Mouse (Mus musculus) cortical plate, adult 2 months (tissue): ENCODE results near the gene Tas2r143. TPM values are rescaled to one million over a fixed set of nuclear protein-coding genes. Genes with fewer than 3 reads are reported as not detected.

Experiments used
- H3K27ac ChIP-seq: fragments of 200-500 bp; 2 replicates; pipeline ENCODE4 v1.5.1; 2012; ENCODE audit warnings: low read length, control low read depth, inconsistent platforms; ENCODE audit not compliant: insufficient read depth
- H3K4me1 ChIP-seq: fragments of 200-500 bp; 2 replicates; pipeline ENCODE4 v1.6.1; 2011; ENCODE audit warnings: low read length; ENCODE audit not compliant: control insufficient read depth, insufficient read depth
- H3K4me3 ChIP-seq: fragments of 200-500 bp; 2 replicates; pipeline ENCODE4 v1.5.1; 2011; ENCODE audit warnings: mild to moderate bottlenecking, low read length, control low read depth; ENCODE audit not compliant: insufficient read depth
- CTCF ChIP-seq: fragments of 200-500 bp; IDR thresholded peaks from 2 replicates; pipeline ENCODE4 v1.5.1; 2011; ENCODE audit warnings: mild to moderate bottlenecking, control low read depth, low read length; ENCODE audit not compliant: insufficient read depth; ENCODE audit errors: extremely low read depth
- POLR2A ChIP-seq: fragments of 200-500 bp; IDR thresholded peaks from 2 replicates; pipeline ENCODE4 v1.6.1; 2011; ENCODE audit warnings: mild to moderate bottlenecking, low read length, control low read depth; ENCODE audit not compliant: insufficient read depth; ENCODE audit errors: extremely low read depth
- polyA plus RNA-seq: library from polyadenylated mRNA; depleted of rRNA; stranded (reverse); fragments of >200 nt; gene quantifications from 2 replicates; pipeline ENCODE4 v1.2.3, GENCODE M21; 2012

The Tas2r143 gene
- polyA plus RNA-seq, 1 experiment, result 0.13 TPM

DNA sequence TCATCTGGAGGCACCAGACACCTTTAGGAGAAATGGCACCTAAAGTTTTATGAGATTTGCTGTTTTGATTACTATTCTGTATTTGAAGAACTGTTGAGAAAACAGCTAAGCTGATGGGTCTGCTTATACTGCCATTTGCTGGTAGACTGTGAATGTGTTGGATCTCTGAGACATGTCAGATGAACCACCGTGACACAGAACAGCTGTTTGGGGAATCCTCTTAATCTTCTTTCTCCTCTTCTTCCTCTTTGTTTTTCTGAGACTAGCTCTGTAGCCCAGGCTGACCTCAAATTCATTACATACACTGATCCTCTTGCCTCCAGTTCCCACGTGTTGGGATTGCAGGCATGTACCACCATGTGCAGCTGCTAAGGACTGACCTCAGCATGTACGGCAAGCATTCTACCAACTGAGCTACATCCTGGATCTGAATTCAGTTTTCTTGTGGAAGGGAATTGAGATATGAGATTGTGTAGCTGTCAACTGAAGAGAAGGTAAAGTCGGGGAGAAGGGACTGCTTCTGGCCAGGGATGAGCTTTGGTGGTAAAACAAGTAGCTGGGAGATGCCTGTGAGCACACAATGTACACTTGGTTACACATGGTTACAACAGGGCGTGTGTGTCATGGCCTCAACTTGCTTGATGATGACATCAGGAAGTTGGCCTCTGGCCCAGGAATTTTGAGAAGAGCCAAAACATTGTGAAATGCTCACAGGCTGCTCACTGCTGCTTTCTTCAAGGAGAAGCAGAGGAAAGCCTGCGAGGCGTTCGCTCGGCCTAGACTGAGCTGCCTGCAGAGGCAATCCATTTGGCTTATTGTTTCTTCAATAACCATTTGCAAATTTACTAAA is 3.9 kb upstream of the Tas2r143 start:
- TF ChIP-seq CTCF (no peak), POLR2A (no peak)
- H3K4me1 ChIP-seq, result no peaks in the 10 kb centered on the region

DNA sequence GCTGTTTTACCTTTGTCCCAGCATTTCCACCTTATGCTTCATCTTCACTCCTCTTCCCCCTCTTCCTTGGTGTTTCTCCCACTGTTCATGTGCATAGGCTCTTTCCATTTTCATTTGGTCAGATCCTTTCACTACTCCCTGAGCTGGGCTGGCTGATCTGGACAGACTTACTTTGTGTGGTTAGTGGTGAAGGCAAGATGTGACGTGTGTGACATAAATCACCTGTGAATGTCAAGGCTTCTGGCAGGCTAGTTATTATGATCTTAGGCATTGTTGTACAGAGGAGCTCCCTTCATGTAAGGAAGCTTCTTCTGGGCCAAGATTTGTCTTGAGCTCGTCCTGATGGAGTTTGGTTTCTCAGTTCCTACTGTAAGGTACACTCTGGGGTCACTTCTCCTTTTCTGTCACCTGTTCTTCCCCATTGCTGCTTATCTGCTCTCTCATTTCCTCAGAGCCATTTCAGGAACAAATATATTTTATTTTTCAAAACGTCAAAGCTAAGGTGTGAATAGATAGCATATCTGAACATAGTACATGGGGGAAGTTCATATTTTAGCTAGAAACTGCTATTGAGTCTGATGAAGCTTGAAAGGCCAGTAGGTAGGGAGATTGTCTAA is 2.9 kb upstream of the Tas2r143 start:
- Histone ChIP-seq H3K27ac (no peak overlapping the region), H3K4me1 (no peaks in the 10 kb centered on the region), H3K4me3 (no peak overlapping the region)
- TF ChIP-seq CTCF (no peak), POLR2A (no peak)

More for the DNA sequence above, 3.9 kb upstream of the Tas2r143 start:
- H3K4me3 ChIP-seq, result no peak overlapping the region
- H3K27ac ChIP-seq, result no peak overlapping the region

DNA sequence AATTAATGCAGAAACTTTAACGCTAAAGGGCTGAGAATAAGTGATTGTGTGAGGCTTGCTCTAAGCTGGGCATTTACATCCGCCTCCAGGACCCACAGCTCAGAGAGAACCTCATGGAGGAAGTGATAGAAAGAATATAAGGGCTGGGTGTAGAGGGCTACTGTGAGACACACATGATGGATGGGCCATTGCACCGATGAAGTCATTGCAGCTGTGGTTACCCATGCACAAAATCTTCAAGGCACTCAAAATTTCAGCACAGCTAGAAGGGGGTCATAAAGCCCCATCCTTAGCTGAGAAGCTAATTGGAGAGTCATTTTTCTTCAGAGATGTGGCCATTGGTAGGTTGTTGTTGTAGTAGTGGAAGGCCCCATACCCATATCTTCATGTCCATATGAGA is 1.8 kb upstream of the Tas2r143 start:
- TF ChIP-seq CTCF, result no peak
- TF ChIP-seq POLR2A, result no peak
- no peaks in the 10 kb centered on the region for H3K4me1 ChIP-seq
- H3K4me3 ChIP-seq, result no peak overlapping the region
- H3K27ac ChIP-seq, result no peak overlapping the region

DNA sequence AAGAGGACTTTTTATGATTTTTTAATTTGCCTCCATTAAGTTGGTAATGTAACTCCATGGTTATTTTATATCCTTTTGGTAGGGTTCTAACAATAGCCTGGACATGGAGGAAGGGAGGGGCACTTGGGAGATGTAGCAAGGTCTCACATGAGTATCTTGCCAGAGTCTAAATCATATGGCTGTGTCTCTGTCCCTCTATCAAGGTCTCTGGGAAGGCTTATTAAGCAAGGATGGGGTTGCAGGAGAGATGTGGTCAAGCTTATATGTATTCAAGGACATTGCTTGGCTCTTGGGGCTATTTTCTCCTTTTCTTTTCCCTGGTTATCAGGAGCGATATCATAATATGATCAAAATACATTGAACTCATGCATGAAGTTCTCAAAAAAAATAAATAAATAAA is 1.0 kb upstream of the Tas2r143 start:
- Histone ChIP-seq H3K4me3 (no peak overlapping the region), H3K4me1 (no peaks in the 10 kb centered on the region), H3K27ac (no peak overlapping the region)
- TF ChIP-seq CTCF (no peak), POLR2A (no peak)

DNA sequence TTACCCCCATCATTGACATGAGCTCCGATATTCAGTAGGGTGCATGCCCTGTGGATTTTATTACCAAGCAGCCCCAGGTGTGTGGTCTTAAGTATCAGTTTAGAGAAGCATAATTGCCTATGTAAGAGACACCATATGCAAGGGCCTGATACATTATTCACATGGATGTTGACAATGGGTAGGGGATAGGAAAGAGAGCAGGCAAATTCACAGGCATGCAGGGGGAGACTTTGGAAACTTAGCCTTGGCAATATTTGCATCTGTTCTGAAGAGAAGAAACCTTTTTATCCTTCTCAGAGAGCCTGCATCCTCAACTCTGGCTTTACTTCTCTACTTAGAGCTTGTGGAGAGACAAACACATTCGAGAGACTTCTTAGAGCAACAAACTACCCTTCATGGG is 5.1 kb downstream of the Tas2r143 start, which contains the start of gene Tas2r135:
Gene Tas2r135, plus strand, starts transcription at position 301 of the 400 bp plus-strand sequence.
- TF ChIP-seq CTCF (no peak), POLR2A (no peak)

DNA sequence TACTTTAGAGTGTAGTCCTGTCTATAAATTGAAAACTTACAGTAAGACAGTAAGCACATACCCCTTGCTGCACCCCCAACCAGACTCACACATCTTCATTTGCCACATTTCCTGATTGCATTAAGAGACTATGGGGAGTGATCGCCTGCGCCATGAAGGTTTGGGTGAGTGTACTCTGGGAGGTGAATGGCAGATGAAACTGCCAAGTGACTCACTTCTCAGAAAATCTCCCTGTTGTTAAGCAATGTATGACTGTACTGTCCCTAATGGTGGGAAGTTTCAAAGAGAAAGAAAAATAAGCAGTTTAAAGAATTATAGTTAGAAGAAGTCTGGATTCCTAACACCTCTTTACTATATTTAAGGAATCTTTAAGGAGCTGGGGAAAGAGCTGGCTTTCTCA is 19.4 kb downstream of the Tas2r143 start:
- Histone ChIP-seq H3K27ac (no peak overlapping the region), H3K4me3 (no peak overlapping the region), H3K4me1 (no peaks in the 10 kb centered on the region)
- TF ChIP-seq CTCF, result no peak
- no peak for TF ChIP-seq POLR2A

More for the DNA sequence above, 5.1 kb downstream of the Tas2r143 start, which contains the start of gene Tas2r135:
- H3K27ac ChIP-seq, result no peak within 1 kb of the TSS
- H3K4me1 ChIP-seq, result no peaks in the 10 kb centered on the region
- H3K4me3 ChIP-seq, result no peak within 1 kb of the TSS

DNA sequence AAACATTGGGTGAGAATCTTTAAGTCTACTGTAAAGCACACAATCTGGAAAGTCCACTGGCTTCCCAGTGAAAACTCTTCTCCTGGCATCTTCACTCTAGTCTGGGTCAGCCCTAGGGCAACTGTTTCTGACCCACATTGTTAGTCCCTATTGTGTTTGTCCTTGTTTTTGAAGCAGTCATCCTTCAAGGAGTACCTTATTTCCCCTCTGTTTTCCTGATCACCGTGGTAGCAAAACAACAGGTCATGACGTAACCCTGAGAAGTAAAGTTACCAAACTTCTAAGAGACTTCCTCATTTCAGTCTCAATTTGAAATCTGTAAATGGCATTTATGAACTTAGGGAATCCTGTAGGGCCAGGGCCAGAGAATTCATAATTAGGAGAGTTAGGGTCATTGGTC is 21.4 kb downstream of the Tas2r143 start:
- TF ChIP-seq CTCF, result no peak

DNA sequence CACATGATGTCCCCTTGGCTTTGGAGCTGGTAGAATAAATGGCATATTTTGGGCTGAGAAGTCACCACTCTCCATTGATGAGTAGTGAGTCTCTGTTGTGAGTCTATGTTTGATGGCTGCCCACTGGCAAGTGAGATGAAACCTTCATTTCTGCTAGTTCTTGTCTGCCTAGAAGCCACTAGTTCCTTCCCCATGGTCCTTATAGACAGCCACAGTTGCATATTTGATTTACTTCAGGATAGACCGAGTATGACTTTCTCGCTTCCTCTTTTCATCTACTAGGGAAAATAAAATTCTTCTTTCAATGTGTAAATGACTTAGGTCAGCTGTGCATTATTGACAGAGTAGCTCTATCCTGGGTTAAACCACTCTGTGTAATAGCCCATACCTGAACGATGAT is 24.4 kb downstream of the Tas2r143 start:
- Histone ChIP-seq H3K4me1 (no peaks in the 10 kb centered on the region), H3K27ac (no peak overlapping the region), H3K4me3 (no peak overlapping the region)
- no peak for TF ChIP-seq CTCF
- no peak for TF ChIP-seq POLR2A

More for the DNA sequence above, 21.4 kb downstream of the Tas2r143 start:
- no peaks in the 10 kb centered on the region for H3K4me1 ChIP-seq
- H3K4me3 ChIP-seq, result no peak overlapping the region
- no peak overlapping the region for H3K27ac ChIP-seq

DNA sequence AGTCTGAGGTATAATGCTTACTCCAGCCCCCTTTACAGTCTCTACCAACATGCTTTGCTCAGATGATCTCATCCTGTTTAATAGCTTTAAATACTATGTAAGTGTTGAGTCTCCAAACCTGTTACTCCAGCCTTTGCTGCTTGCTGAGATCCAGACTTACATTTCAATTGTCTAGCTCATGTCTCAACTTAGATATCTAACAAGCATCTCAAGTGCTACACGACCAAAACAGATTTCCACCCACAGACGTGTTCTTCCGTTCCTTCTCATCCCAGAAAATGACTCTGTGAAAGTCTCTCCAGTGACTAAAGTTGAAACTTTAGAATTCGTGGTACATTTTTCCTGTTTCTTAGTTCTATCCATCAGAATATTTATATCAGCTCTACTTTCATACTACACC is 26.3 kb downstream of the Tas2r143 start:
- H3K27ac ChIP-seq, result no peak overlapping the region
- H3K4me1 ChIP-seq, result no peaks in the 10 kb centered on the region
- H3K4me3 ChIP-seq, result no peak overlapping the region
- no peak for TF ChIP-seq POLR2A
- no peak for TF ChIP-seq CTCF

DNA sequence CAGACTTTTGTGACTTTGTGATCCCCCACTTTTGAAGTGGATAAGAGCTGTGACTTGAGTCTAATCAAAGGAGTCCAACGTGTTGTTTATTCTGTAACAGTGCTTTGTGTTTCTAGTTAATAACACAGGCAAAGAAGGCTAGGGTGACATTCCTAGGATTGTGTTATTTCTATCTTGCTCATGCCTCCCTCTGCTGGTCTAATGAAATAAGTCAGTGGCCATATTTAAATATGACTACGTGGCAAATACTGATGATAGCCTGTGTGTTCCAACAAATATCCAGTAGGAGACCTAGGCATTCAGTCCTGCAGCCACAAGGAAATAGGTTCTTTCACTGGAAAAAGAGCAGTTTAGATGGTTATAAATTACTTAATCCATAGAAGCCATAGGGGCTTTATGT is 33.5 kb downstream of the Tas2r143 start:
- H3K4me1 ChIP-seq, result no peaks in the 10 kb centered on the region
- no peak overlapping the region for H3K27ac ChIP-seq
- H3K4me3 ChIP-seq, result no peak overlapping the region
- TF ChIP-seq CTCF (no peak), POLR2A (no peak)
